Mouse (Mus musculus) gastrocnemius, postnatal 10 days (tissue): ENCODE measurements around the gene Trip12. TPM values are rescaled to one million over a fixed set of nuclear protein-coding genes. Genes with fewer than 3 reads are reported as not detected.

Experiments used
- DNase-seq: peaks from one replicate; pipeline ENCODE4 v3.0.0; 2021; ENCODE audit warnings: mixed read lengths
- long read RNA-seq, 2 experiments: library from polyadenylated mRNA; stranded (forward); transcript quantifications; one replicate each; pipeline ENCODE4 v2.0.0; 2021
- total RNA-seq, 2 experiments: library from RNA; stranded (reverse); gene quantifications; 2 replicates each; pipeline ENCODE4 v1.2.3; 2021

Gene Trip12
- 100 to 1,000 TPM; 198 to 241 TPM for total RNA-seq
- long read RNA-seq, experiment 1, full-length matches to known transcripts = 14 of 75 reads
- long read RNA-seq, experiment 1, partial matches to known transcripts = 20 of 75 reads
- long read RNA-seq, experiment 1, other reads (novel, unspliced or antisense) = 41 of 75 reads
- long read RNA-seq, experiment 2, full-length matches to known transcripts = 10 of 68 reads
- long read RNA-seq, experiment 2, partial matches to known transcripts = 17 of 68 reads
- long read RNA-seq, experiment 2, other reads (novel, unspliced or antisense) = 41 of 68 reads

GRCm38 (mm10) chr1:84840018-84840664 is at the start of gene Trip12:
Gene Trip12, minus strand, starts transcription at chr1:84840516.
- no peak for DNase-seq

DNA sequence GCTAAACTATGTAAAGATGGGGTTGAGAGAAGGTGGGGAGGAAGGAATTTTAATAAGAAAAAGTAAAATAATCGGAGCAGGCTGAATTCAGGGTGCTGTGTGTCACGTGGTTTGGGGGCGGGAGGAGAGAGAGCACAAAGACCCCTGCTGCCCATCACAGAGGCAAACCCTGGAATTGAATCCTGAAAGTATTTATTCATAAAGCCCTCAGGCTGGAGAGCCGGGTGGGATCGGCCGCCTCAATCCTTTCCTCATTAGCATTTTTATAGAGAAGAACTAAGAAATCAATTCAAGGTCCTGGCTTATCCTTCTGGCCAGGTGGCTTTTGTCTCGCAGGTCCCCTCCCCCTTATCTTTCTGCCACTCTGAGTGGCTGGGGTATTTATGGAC is 49.7 kb upstream of the Trip12 start:
- no peak for DNase-seq

DNA sequence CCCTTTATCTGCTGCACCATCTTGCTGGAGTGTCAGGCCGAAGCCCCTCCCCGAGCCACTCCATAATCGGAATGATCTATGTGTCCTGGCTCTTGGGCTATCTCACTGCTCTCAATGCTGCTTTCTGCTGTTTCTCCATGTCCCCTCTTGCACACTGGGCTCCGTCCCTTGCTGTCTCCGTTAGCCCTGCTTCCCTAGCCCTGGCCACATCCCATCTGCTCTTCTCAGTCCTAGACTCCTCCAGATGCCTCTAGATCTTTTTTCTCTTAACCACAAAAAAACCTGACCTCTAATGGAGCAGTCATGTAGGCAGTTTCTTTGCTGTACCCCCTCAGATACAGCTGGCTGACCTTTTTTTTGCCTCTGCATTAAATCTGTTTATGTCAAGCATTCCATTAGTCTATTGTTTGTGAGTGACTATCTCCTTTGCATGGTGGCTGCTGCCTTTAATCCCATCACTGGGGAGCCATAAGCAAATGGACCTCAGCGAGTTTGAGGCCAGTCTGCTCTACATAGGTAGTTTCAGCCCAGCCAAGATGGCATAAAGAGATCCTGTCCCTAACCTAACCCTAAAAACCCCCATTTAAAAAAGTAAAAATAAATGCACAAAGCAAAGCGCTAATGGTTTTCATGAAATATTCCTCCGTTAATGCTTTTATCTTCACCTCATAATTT is 49.2 kb upstream of the Trip12 start:
- DNase-seq = no peak

- no peak for DNase-seq
Observed at GRCm38 (mm10) chr1:84885921-84886320, 45.6 kb upstream of the Trip12 start.

DNA sequence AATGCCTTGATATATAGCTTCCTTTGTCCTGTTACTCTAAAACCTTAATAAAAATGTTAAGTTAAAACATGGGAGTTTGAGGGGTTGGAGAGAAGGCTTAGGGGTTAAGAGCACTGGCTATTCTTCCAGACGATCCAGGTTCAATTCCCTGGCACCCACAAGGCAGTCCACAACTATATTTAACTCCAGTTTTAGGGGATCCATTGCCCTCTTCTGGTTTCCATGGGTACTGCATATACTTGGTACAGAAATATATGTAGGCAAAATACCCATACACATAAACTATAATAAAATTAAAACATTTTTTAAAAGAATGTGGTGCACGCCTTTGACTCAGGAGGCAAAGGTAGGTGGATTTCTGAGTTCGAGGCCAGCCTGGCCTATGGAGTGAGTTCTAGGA is 44.9 kb upstream of the Trip12 start:
- DNase-seq = no peak

- DNase-seq = no peak
Observed at GRCm38 (mm10) chr1:84883889-84884288, 43.6 kb upstream of the Trip12 start.

- no peak for DNase-seq
Observed at GRCm38 (mm10) chr1:84882937-84883336, 42.6 kb upstream of the Trip12 start.

DNA sequence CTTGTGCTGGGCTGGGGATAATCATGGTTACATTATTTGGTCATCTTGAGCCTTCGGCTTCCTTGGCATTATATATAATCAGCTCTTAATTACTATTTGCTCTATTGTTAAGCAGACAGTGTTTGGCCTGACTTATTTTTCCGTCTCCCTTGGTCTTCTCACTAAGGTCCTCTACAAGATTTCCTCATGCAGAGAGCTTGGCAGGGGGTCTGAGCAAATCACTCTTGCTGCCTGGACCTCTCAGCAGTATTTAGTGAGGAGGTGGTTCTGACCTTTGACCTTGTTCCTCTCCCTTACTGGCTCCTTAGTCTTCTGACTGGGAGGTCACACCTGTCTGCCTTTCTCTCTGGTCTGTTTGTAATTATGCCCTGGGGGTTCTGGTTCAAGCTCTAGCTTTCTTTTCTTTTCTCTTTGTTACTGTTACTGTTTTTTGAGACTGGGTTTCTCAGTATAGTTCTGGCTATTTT is 41.8 kb upstream of the Trip12 start:
- DNase-seq = no peak

GRCm38 (mm10) chr1:84881248-84882065 is 41.1 kb upstream of the Trip12 start:
- no peak for DNase-seq

DNA sequence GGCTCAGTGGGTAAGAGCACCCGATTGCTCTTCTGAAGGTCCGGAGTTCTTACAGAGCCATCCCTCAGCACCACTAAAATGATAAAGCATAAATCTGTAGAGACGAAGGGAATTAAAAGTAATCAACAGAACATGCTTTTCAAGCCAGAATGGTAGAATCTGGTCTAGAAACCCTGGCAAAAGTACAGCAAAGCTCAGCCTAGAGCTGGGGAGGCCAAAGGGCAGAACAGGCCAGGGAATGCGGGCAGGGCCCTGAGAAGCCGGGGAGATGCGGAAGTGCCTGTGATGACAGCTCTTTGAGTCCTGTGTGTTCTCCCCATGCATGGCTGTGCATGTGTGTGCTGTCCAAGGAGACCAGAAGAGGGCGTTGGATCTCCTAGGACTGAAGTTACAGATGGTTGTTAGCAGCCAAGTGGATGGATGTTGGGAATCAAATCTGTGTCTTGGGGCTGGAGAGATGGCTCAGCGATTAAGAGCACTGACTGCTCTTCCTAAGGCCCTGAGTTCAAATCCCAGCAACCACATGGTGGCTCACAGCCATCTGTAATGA is 39.3 kb upstream of the Trip12 start:
- DNase-seq = no peak

- no peak for DNase-seq
Observed at GRCm38 (mm10) chr1:84877590-84877989, 37.3 kb upstream of the Trip12 start.

- DNase-seq = no peak
Observed at GRCm38 (mm10) chr1:84872939-84873338, 32.6 kb upstream of the Trip12 start.

DNA sequence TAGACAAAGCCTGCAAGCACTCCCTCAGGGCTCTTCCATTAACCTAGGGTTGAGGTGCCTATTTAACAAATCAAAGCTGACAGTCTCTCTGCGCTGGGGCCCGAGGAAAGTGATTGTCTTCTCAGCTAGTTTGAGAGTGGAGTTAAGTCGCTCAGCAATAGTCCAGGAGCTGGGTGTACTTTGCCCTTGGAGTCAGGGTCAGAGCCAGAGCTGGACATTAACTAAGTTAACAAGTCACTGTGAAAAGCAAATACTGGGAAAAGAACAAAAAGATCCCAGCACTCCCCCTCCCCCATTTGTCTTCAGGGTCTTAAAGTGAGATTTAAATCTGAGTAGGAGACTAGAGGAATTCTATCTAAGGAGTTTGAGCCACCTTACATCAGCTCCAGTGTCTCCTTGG is 31.8 kb upstream of the Trip12 start:
- no peak for DNase-seq

GRCm38 (mm10) chr1:84871131-84871530 is 30.8 kb upstream of the Trip12 start:
- no peak for DNase-seq

- DNase-seq = no peak
Observed at GRCm38 (mm10) chr1:84869498-84869897, 29.2 kb upstream of the Trip12 start.

DNA sequence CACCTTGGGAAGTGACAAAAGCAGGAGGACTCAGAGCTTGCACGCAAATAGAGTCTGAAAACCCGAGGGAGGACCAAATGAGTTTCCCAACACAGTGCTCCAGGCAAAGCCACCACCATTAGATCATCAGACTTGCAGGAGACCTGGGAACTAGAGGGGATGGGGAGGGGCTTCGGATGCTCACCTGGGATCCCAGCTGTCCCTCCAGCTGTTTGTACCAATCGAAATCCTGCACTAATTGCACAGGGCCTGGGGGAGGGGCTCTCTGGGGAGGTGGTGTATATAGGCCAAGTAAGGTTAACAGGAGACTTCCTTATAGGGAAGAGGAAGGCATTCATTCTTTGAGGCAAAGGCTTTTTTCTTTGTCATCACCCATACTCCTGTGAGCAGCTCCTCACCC is 28.5 kb upstream of the Trip12 start:
- no peak for DNase-seq

- DNase-seq = no peak
Observed at GRCm38 (mm10) chr1:84868311-84868710, 28.0 kb upstream of the Trip12 start.

DNA sequence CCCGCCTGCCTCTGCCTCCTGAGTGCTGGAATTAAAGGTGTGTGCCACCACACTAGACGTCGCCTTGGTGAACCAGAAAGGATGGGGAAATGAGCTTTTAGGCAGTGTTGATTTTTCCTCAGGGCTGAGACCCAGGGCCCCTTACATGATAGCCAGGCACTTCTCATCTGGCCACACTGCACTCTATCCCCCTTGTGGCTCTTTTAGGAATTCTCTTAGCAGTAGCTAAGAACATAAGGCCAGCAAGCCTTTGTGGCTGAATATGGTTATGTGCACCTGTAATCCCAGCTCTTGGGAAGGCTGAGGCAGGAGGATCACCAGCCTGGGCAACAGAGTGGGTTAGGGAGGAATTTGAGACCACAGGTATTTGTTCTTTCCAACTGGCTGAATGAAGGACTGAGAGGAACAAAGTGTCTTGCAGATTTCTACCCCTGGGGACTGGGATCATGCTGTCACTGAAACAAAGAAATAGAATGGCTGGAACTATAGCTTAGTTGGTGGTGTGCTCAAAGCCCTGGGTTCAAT is 26.5 kb upstream of the Trip12 start:
- DNase-seq = no peak

- no peak for DNase-seq
Observed at GRCm38 (mm10) chr1:84866231-84866630, 25.9 kb upstream of the Trip12 start.

DNA sequence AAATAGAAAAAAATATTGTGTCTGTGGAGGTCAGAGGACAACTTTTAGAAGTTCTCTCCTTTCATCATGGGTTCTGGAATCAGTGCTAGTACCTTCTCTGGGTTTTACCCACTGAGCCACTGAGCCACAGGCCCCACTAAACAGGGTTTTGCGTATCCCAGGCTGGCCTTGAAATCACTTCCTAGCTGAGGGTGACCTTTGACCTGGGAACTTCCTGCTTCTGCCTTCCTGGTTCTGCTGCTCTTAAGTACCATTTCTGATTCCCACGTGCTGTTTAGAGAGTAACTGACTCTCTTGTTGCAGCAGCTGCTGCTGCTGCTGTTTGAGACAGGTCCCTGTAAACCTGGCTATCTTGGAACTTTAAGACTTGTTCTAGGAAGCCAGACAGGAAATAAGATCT is 24.3 kb upstream of the Trip12 start:
- DNase-seq = no peak

- DNase-seq = no peak
Observed at GRCm38 (mm10) chr1:84861255-84861630, 20.9 kb upstream of the Trip12 start.
